Mouse (Mus musculus) liver, embryonic 14.5 days (tissue): ENCODE results near the gene Tceanc2.

Source experiments
- CTCF ChIP-seq: IDR thresholded peaks from 2 replicates; pipeline ENCODE4 v1.5.1; 2016; ENCODE audit warnings: antibody characterized with exemption, low read depth, control low read depth
- EP300 ChIP-seq: IDR thresholded peaks from 2 replicates; pipeline ENCODE4 v1.6.1; 2016; ENCODE audit warnings: antibody characterized with exemption, low read depth

DNA sequence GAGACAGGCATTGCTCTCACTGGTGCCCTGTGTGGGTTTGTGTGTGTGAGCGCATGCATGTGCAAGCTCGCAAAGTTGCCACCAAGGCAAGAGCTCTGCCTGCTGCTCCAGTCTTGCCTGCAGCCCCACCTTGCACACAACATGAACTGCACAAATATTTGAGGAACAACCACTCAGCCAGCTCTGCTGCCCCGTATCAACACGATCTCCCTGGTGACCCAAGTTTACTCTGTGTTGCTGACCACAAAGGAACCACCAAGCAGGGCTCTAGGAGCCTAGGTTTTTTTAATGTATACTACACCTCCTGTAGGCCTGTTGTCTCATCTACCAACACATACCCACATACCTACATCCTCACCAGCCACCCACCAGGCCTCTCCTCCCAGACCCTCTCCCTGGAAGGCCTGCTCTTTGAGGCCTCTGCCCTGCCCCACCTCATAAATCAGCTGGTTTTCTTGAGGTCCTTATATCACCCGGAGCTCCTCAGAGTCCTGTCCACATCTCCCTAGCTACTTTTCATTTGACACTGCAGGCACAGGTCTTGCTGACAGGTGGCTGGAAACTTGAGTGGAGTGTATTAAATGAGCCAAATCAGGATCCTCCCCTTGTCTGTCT lies 31.7 kb upstream of the Tceanc2 start:
- TF ChIP-seq CTCF (no peak), EP300 (no peak)
